Mouse (Mus musculus) 3134 (cell line): ENCODE data around the gene Rbm12b1.
"Not testable (repeated sequence)": the region's sequence is repeated elsewhere in the genome, so short reads cannot be mapped to it uniquely, and the experiment has no call there.

ENCODE experiments used
- DNase-seq: peaks from one replicate; pipeline ENCODE4 v3.0.0-alpha.2; 2011; ENCODE audit warnings: low spot score; ENCODE audit not compliant: insufficient read length; ENCODE audit errors: extremely low read depth

Gene Rbm12b1

DNA sequence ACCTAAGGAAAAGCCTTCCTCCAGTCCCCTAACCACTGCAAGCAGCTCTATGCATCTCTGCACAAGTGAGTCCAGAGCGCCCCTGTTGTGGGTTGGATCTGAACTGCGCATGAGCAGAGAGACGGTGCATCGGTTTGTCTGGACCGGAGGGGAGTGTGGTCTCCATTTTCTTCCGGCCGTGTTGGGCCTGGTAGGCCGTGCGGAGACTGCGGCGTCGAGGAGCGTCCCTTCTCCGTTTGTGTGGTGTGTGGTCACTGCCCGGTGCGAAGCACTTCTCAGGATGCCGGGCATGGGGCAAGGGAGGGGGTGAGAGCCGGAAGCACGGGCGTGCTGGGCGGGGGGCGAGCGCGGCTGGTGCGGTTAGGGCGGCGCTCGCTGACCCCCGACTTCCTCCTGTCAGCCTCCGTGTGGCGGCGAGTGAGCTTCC, at the start of gene Rbm12b1:
TSS of gene Rbm12b1 (plus strand) at position 124 of the 427 bp plus-strand sequence.
- DNase-seq, result peak; percentile 41

DNA sequence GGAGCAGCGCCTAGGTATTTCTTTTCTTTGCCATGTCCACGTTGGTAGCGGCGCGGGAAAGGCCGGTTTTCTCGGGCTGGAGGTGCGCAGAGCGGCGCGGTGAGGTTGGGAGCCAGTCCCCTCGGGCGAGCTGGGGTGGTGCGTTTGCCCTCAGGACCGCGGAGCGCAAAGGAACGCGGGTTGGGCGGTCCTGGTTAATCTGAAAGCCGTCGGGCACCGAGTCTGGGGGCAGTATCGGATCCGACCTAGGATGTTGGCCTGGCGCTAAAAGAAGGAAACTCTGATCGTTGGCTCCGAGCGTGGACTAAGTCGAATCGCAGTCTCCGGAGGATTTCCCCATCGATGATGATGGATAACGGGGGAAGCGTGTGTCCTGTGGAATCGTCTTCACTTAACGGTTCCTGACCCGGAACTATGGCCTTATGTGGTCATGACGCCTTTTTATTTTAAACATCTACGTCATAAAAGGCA, 563 bp downstream of the Rbm12b1 start:
- DNase-seq, result peak; percentile 36

DNA sequence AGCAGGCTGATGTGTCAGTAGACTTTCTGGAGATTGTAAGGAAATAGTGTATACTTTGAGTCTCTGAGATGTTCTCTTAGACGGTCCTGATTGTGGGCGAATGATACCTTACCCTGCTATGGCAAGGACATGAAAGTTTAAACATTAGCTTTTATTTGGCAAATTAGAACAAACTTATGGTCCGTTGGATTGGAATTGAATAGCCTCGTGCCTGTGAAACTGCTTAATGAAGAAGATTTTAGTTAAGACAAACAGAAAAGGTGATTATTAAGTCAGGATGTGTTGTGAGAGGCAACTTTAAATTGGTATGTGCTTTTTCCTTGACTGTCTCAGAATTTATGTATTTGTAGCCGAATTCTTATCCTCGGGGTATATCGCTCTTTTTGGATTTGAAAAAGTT, 1.5 kb downstream of the Rbm12b1 start:
- not testable (repeated sequence) for DNase-seq

DNA sequence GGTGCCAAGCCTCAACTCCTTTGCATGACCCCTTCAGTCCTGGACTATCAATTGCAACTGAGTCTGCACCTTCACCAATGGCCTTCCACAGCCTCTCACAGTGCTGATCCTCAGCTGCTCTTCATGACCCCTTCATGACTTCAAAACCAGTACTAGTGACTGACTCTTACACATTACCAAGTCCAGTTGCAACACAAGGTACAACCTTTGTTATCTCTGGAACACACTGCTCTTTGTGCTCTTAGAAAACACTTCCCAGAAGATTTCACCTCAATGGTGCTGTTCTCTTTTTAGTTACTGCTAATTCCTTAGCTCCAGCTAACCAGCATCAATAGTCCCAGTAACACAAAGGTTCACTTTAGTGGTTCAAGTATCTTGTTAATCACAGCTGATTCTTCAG, 7.6 kb downstream of the Rbm12b1 start:
- DNase-seq, result no peak

DNA sequence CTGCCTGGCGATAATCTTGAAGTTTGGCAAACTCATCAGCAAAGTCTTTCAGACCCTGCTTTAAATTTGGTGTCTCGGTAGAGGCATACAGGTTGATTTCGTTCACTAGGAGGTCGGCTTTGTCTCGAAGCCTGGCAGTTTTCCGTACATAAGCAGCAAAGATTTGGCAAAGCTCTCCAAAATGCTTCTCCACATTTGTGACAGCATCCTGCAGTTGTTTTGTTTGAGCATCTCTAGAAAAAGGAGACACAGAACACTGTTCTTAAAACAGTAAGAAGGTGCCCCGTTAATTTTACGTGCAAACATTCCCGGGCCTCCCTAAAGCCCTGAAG, 30.9 kb downstream of the Rbm12b1 start:
- no peak for DNase-seq

DNA sequence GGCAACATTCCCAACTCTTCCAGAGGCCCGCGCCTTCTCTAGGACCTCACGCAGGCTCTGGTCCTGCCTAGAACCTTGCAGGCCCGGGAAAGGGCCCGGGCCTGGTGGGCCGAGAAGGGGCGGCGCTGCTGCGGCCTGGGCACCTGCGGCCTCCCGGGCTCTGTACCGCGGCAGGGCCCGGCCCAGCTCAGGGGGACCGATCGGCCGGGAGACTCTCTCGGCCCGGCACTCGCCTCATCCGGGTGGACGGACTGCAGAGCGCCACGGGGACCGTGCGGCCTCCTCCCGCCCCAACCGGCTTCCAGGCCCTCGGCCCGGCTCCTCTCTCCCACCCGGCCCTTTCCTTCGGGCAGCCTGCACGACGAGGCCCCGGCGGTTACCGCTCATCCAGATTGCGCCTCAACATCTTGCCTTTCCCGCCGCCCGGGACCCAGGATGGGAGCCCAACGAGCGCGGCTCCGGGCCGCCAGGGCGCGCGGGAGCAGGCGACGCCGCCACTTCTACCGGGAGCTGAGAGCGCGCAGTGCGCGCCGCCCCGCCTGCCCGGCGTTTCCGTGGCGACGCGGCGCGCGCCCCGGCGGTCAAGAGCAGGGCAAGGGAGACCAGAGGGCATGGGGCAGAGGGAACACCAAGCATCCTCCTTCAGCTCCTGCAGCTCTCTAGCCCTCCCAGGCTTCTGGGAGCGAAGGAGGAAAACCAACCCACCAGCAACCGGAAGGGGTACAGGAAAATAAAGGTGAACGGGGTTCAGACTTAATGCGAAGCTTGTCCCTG, 31.4 kb downstream of the Rbm12b1 start, which contains the start of gene Fam92a:
TSS of gene Fam92a (minus strand) at position 698 of the 774 bp plus-strand sequence.
- peak; percentile 89 for DNase-seq

DNA sequence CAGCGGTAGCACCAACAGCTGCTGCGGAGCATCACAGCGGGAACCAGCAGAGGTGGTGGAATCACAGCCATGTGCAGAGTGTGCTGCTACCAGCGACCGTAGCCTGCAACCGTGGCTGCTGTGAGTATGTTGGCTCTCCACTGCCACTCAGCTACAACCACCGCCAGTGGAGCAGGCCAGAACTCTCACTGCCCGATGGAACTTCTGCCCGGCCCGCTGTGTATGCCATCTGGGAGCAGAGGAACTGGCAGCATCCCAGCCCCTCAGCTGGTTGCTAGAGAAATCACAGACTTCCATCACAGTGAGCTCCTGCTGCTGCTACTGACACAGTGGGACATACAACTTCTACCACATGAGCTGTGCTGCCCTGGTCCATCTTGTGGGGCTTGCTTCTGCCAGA, 38.9 kb downstream of the Rbm12b1 start:
- no peak for DNase-seq
